In genomic region chr7:65786916-65787315, GRCm38 (mm10) we compare ENCODE assay signal across 13 mouse cellular contexts.
"Had no signal": no experiment of that assay in that cellular context is flagged by ENCODE, and none has a peak within 500 bp of the region (broad histone marks: within the 10 kb centered on the region; RNA-seq: fewer than 3 reads in every experiment).

No protein-coding gene starts in this region.

- H3K9ac ChIP-seq: kidney, embryonic 15.5 days; limb, embryonic 13.5 days; liver, embryonic 14.5 days; midbrain, embryonic 12.5 days; neural tube, embryonic 12.5 days had no signal

- H3K27ac ChIP-seq: kidney, embryonic 15.5 days; limb, embryonic 13.5 days; liver, embryonic 14.5 days; midbrain, embryonic 12.5 days; neural tube, embryonic 12.5 days had no signal

- H3K4me2 ChIP-seq: kidney, embryonic 15.5 days; limb, embryonic 13.5 days; midbrain, embryonic 12.5 days; neural tube, embryonic 12.5 days had no signal

- H3K4me3 ChIP-seq: kidney, embryonic 15.5 days; limb, embryonic 13.5 days; midbrain, embryonic 12.5 days; myocyte; neural tube, embryonic 12.5 days had no signal

- H3K4me1 ChIP-seq: neural tube, embryonic 12.5 days had no signal

- H3K27me3 ChIP-seq: limb, embryonic 13.5 days; midbrain, embryonic 12.5 days; neural tube, embryonic 12.5 days had no signal

- H3K9me3 ChIP-seq: kidney, embryonic 15.5 days; limb, embryonic 13.5 days; midbrain, embryonic 12.5 days; neural tube, embryonic 12.5 days had no signal

- H3K36me3 ChIP-seq: kidney, embryonic 15.5 days; limb, embryonic 13.5 days; midbrain, embryonic 12.5 days; neural tube, embryonic 12.5 days had no signal

- DNase-seq: kidney, postnatal 14 days; left cerebral cortex, postnatal 4 days; lung, adult 18-20 months; lung, postnatal 4 days; right cerebral cortex, adult 18-20 months; right cerebral cortex, postnatal 25 days; thymus, postnatal 4 days had no signal
